Mouse (Mus musculus): ENCODE results near the gene Kcnc2. TPM values are rescaled to one million over a fixed set of nuclear protein-coding genes. Genes with fewer than 3 reads are reported as not detected.
A peak's percentile ranks its signal among the peaks of the same experiment; 100 is the strongest.
"Not testable (repeated sequence)": the region's sequence is repeated elsewhere in the genome, so short reads cannot be mapped to it uniquely, and the experiment has no call there.

The Kcnc2 gene
- polyA plus RNA-seq (2012; rRNA removed) = 50.3 and 53.9 TPM in 2 replicates

- DNase-seq (ENCODE audit: extremely low spot score in 1 of 2, low spot score in 1 of 2) = peak in 1 of 2 experiments; percentile 11
Measured at GRCm38 (mm10) chr10:112270887-112271802, at the start of gene Kcnc2. TSS of gene Kcnc2 (plus strand) at chr10:112271121.

DNA sequence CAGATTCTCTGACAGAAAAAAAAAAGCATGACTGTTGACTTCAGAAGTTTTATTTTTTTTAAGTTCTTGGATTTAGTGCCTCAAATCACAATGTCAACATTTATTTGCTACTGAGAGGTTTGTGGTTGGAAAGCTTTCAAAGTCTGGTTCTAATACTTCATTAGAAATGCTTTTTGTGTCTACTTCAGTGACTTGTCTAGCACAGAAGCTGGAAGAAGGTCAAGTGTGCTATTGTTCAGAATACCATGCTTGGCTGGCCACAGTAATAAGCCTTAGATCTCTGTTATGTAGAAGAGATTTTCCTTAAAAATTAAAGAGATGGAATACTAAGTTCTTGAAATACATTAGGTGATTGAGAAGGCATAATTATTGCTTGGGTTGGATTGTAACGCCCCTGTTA, 43.8 kb upstream of the Kcnc2 start:
- no peak for DNase-seq (ENCODE audit: extremely low spot score in 1 of 2, low spot score in 1 of 2)

DNA sequence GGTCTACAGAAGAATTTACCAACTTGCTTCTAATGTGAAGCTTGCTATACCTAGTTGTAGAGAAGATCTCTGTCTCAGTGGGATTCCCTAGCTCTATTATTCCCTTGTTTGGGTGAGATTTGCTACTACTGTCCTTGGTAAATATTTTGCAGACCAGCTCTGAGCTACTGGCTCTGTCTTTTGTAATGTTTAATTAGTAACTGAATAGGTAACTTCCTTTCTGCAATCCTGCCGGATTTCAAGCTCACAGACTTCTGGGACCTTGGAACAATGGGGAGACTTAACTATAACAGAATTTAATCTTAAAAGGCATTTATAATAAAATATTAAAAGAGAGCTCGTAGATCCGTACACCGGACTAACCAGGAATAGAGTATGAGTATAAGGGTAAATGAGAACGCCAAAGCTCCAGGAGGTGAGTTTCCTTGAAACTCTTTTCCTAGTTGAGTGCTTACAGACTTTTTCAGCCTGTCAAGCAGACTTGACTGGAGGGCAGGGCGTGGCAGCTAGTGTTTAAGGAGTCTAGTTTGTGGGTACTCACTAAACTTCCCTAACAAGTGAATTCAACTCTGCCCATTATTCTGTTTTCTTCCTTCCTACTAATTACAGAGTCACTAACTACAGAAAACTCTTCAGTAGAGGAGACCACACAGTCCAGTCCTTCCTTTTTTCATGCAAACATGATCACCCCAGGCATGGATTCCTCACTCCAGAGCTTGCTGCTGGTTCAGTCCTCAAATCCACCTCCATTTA, 41.7 kb upstream of the Kcnc2 start:
- not testable (repeated sequence) for DNase-seq (ENCODE audit: extremely low spot score in 1 of 2, low spot score in 1 of 2)

DNA sequence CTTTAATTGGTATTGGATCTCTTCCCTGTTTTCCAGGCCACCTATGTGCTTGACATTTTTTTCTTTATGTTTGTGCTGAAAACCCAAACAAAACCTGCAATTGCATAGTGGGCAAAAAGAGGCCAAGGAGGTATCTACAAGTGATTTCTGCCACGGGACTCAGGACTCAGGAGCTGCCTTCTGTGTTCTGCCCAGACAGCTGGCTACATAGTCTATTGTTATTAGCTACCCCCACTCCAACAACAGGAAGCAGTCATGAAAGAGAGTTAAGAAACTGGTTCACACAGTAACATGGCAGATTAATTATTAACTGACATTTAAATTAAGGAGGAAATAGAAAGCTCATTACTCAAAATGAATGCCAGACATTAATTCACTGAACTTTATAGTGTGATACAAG, 38.2 kb upstream of the Kcnc2 start:
- DNase-seq (ENCODE audit: extremely low spot score in 1 of 2, low spot score in 1 of 2) = not testable (repeated sequence)

DNA sequence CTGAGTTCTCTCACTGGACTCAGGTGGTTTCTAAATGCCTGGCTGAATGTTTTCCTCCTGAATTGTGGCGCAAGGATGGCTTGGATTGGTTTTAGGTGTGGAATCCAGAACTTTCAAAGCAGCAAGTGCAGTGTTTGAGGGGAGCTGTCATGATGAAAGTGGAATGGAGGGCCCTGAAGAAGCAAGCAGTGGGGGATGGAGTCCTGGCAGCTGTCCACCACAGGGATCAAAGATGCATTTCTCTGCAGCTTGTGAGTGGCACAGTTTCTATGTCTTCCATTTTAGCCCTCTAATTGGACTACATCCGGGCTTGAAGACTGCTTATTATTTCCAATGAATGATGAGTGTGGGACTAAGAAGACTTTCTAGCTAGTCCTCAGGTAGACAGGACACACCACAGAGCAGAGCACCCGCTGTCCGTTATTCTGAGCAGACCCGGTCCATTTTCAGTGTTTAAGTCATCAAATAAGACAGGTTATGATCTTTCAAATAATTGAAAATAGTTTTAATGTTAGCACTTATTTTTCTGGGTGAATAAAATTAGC, 35.5 kb upstream of the Kcnc2 start:
- DNase-seq (ENCODE audit: extremely low spot score in 1 of 2, low spot score in 1 of 2) = not testable (repeated sequence)

- no peak for DNase-seq (ENCODE audit: extremely low spot score in 1 of 2, low spot score in 1 of 2)
Measured at GRCm38 (mm10) chr10:112248273-112248672, 22.6 kb upstream of the Kcnc2 start.

DNA sequence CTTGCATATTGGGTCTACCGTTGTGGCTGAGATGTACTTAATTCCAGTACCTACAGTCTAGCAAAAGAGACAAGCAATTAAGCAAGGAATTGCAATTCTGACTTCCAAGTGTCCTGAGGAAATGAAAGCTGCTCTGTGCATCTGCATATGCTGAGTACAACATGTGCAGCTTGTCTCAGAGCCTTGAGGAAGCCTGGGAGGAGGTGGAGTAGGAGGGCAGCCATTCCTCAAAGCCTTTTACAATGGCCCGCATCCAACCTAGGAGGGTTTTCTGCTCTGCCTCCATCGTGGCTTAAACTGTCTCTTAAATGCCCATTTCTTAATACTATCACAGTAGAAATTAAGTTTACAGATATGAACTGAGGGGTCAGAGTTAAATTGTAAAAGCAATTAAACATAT, 7.5 kb upstream of the Kcnc2 start:
- peak; percentile 20 to 64 for DNase-seq (ENCODE audit: extremely low spot score in 1 of 2, low spot score in 1 of 2)

DNA sequence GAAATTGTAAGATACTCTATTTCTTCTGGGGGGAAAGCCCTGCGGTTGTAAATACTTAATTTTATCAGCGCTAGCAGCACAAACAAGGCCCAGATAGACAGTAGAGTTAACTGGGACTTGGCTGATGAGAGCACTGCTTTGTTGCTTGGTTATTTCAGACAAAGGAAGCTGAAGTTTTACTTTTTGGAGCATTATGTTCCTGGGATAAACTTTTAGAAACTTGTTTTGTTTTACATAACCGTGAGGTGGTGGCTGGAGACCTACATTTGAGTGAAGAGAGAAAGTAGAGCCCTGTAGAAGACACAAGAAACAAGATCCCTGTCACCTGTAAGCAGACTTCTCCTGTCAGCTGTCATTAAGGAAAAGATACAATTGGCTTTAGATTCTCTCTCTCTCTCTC, 1.4 kb upstream of the Kcnc2 start:
- DNase-seq (ENCODE audit: extremely low spot score in 1 of 2, low spot score in 1 of 2) = no peak

DNA sequence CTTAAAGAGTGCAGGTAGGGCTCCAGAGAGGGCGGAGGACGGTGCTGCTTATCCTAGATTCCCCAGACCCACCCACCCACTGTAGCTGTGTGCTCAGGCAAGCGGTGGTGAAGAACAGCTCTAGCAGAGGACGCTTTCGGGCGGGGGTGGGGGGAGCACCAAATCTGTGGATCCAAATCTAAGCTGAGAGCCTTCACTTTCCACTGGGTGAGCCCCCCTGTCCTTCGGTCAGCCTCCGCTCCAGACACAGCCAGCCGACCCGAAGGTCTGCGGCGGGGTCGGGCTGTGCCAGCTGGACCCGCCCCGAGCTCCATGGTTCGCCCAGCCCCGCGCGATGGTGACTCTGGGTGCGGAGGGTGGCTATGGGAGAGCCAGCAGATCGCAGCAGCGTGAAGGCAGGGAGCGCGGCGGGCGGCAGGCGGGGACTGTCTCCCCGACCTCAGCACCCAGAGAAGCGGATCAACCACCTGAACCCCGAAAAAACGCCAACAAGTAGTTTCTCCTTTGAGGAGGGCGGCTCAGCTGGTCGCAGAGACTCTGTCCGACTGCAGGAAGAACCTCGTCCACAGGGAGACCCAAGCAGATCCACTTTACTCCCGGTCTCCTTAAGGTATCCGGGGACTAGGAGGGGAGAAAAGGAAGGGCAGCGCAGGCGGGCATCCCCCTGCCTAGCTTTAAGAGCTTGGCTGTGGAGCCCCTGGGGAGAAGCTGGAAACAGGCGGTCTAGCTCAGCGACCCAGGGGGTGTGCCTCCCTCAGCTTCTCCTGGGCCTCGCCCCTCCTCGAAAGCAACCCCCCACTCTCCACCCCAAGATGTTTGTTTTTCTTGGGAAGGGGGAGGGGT, 761 bp upstream of the Kcnc2 start:
- peak in 1 of 2 experiments; percentile 42 for DNase-seq (ENCODE audit: extremely low spot score in 1 of 2, low spot score in 1 of 2)

- peak in 1 of 2 experiments; percentile 7 for DNase-seq (ENCODE audit: extremely low spot score in 1 of 2, low spot score in 1 of 2)
Measured at GRCm38 (mm10) chr10:112271803-112272165, 863 bp downstream of the Kcnc2 start.

DNA sequence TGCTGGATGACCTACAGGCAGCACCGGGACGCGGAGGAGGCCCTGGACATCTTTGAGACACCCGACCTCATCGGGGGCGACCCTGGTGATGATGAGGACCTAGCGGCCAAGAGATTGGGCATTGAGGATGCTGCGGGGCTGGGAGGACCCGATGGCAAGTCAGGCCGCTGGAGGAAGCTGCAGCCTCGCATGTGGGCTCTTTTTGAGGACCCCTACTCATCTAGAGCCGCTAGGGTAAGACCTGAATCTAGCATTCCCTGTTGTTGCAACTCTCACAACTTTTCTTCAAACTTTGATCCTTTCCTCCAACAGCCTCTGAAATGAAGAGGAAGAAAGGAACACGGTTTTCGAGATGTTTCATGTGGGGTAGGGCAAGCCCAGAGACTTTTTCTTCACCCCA, 1.2 kb downstream of the Kcnc2 start:
- no peak for DNase-seq (ENCODE audit: extremely low spot score in 1 of 2, low spot score in 1 of 2)

DNA sequence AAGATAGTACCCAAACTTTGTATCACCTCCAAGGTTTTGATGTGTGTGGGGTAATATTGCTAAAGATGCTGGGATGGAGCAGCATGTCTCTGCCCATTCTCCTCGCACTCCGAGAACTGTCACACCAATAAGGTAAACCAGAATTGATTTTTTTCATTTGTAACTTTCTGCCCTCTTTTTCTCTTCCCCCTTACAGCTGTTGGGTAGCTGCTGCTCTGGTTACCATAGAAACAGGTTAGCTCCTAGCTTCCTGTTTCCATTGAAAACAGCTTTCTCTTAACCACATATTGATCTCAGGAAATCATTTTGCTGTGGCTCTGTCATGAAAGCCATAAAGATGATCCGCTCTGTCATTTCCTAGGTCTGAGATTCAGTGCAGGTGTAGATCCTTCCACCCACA, 7.1 kb downstream of the Kcnc2 start:
- no peak for DNase-seq (ENCODE audit: extremely low spot score in 1 of 2, low spot score in 1 of 2)

- peak in 1 of 2 experiments; percentile 42 for DNase-seq (ENCODE audit: extremely low spot score in 1 of 2, low spot score in 1 of 2)
Measured at GRCm38 (mm10) chr10:112315136-112315535, 44.2 kb downstream of the Kcnc2 start.

GRCm38 (mm10) chr10:112317783-112318182, 46.9 kb downstream of the Kcnc2 start:
- DNase-seq (ENCODE audit: extremely low spot score in 1 of 2, low spot score in 1 of 2) = no peak

- DNase-seq (ENCODE audit: extremely low spot score in 1 of 2, low spot score in 1 of 2) = no peak
Measured at GRCm38 (mm10) chr10:112357669-112358362, 86.9 kb downstream of the Kcnc2 start.

DNA sequence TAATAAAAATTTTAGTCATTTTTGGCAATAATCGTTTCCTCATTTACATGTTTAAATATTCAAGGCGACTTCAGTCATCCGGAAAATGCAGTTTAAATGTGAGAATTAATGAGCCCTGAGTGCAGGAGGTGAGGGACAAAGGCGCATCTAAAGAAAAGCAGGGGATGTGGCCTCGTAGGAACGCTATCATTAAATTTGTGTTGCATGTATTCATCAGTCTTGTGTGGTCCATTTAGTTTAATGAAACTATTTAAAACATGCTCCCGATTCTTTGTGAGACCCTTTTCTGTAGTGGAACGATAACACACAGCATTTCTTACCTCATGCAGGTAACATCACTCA, 87.4 kb downstream of the Kcnc2 start:
- DNase-seq (ENCODE audit: extremely low spot score in 1 of 2, low spot score in 1 of 2) = no peak

GRCm38 (mm10) chr10:112360704-112361103, 89.8 kb downstream of the Kcnc2 start:
- no peak for DNase-seq (ENCODE audit: extremely low spot score in 1 of 2, low spot score in 1 of 2)

- DNase-seq (ENCODE audit: extremely low spot score in 1 of 2, low spot score in 1 of 2) = no peak
Measured at GRCm38 (mm10) chr10:112368369-112368768, 97.4 kb downstream of the Kcnc2 start.

DNA sequence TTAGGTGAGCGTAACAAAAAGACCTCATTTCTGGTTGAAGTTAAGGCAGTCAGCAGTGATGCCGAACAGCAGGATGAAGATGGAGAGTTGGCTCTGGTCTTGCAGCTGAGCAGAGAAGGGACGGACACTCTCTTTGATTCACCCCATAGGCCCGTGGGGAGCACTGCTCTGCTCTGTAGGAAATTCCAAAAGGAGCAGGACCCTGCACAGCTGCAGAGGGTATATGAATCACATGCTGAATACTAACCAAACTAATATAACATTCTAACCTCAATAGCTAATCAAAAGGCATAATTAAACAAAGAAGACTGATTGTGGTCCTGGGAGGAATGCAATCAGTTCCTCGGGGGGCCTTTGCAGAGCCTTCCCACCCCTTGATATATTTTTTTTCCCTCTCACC, 106.2 kb downstream of the Kcnc2 start:
- DNase-seq (ENCODE audit: extremely low spot score in 1 of 2, low spot score in 1 of 2) = no peak

DNA sequence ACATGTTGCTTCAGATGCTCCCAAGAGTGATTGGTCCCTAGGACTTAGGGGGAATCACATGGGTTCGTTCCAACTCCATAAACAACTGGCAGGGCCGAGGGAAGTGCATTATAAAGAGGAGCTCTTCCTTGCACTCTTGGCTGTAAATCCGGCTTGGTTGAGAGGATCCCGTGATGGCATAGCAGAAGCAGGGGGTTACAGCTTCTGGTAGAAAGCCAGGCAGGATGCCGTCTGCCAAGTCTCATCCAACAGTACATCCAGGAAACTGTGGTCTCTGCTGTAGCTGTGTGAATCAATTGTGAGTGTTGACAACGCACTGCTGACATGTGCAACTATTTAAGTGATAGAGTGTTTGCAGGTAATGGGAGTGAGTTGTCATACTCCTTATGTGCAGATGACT, 107.5 kb downstream of the Kcnc2 start:
- no peak for DNase-seq (ENCODE audit: extremely low spot score in 1 of 2, low spot score in 1 of 2)
